Mouse (Mus musculus) heart, adult 2 months (tissue): ENCODE results near the gene Iqschfp.

Experiments used
- CTCF ChIP-seq: fragments of 200-600 bp; IDR thresholded peaks from 2 replicates; pipeline ENCODE4 v1.8.1; 2022; ENCODE audit warnings: antibody characterized with exemption, mild to moderate bottlenecking, moderate library complexity
- EP300 ChIP-seq: fragments of 200-500 bp; IDR thresholded peaks from 2 replicates; pipeline ENCODE4 v1.6.1; 2011; ENCODE audit warnings: low read depth, low read length, control low read depth; ENCODE audit not compliant: insufficient read depth
- POLR2A ChIP-seq: fragments of 200-500 bp; IDR thresholded peaks from 2 replicates; pipeline ENCODE4 v1.6.1; 2011; ENCODE audit warnings: mild to moderate bottlenecking, low read depth, low read length, control low read depth; ENCODE audit not compliant: insufficient read depth

DNA sequence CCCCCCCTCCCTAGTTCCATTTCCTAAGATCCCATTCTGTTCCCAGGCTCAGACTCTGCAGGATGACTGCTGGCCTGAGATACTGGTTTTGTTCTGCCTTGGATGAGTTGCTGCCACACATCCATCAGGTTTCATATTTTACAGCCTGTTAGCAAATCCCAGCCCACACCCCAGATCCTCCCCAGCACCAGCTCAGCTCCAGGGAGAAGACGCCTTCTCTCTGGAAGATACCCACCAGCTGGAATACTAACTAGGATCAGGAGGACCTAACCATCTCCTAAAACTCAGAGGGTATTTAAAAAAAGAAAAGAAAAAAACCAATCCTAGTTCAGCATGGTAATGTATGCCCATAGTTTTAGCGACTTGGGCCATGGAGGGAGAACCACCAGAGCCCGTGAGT lies 758.2 kb downstream of the Iqschfp start:
- TF ChIP-seq EP300 (no peak), POLR2A (no peak), CTCF (no peak)
